Mouse (Mus musculus): ENCODE results near the gene Npc2.

DNA sequence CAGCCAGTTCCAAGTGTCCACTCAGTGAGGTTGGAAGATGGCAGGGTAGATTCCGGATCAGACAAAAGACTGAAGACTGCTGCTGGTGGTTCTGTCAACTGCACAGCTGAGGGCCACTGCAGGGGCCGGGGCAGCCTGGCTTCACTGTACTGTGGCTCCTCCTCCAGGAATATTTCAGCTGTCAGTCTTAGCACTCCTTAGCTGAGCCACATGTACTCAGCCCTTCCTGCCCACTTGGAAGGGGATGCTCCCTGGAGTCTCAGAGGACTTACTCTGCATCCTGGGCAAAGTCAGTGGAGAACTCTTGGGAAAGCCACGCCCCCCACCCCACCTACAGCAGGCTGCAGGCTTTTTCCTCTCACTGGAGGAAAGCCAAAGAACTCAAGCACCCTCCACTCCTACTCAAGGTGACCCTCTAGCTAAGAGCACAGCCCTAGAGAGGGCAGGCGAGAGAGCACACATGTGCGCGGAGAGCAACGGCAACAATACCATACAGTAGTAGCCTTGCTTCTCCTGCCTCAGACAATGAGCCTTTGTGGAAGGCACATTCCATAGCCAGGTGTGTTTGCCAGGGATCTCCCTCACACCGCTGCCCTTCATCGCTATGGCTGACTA is 32.4 kb upstream of the Npc2 start:
- no peak for TF ChIP-seq POLR2A (IDR thresholded peaks at IDR 0.05; ENCODE audit: insufficient read depth, low read length)
- TF ChIP-seq CTCF (IDR thresholded peaks at IDR 0.05; ENCODE audit: low read depth, low read length), result no peak
